Comparison of ENCODE assay signal across 8 mouse cellular contexts in genomic region chrX:74368209-74368909, GRCm38 (mm10). TPM values are rescaled to one million over a fixed set of nuclear protein-coding genes. Genes with fewer than 3 reads are reported as not detected.
DNase-seq lines count a peak whose midpoint lies in the region; ATAC-seq lines count a peak whose summit lies in the region.

No protein-coding gene starts in this region.

- peak; percentile 66 for ATAC-seq in common myeloid progenitor, adult 5-6 weeks (replicated peaks; ENCODE audit: low read depth, poor library complexity, severe bottlenecking)

- DNase-seq in ZHBTc4 (ENCODE audit: low read depth, low spot score) = peak; percentile 69
- DNase-seq in gastrocnemius, postnatal 10 days = peak; percentile 70
- peak; percentile 78 for DNase-seq in induced T-regulatory cell, adult 2 months (ENCODE audit: low read depth)
- peak; percentile 58 to 73 for DNase-seq in left cerebral cortex, postnatal 36 days (ENCODE audit: low spot score in 2 of 2)
- DNase-seq in mesoderm, embryonic 11.5 days (ENCODE audit: low read depth, low spot score) = peak; percentile 45
- DNase-seq in right cerebral cortex, postnatal 4 days = peak; percentile 66
- peak; percentile 77 for DNase-seq in yolk sac, embryonic 10.5 days (ENCODE audit: low spot score)

- intact Hi-C loops in left cerebral cortex, postnatal 36 days (cut with DNase I) = no loop called here

RNA-seq across cellular contexts. Expression of gene Ubl4a, which starts 4.7 kb away (rescaled TPM):
- 15.4 and 17.2 TPM in 2 replicates for total RNA-seq in common myeloid progenitor, adult 5-6 weeks (2017)
- 10 to 100 TPM; 51.1 to 51.7 TPM for total RNA-seq in gastrocnemius, postnatal 10 days (2021)
- total RNA-seq in left cerebral cortex, postnatal 36 days (2021) = 10 to 100 TPM; 64.6 to 77.3 TPM

RNA-seq across cellular contexts. Expression of gene Slc10a3, which starts 4.8 kb away (rescaled TPM):
- 9.0 and 17.0 TPM in 2 replicates for total RNA-seq in common myeloid progenitor, adult 5-6 weeks (2017)
- total RNA-seq in gastrocnemius, postnatal 10 days (2021) = 1 to 10 TPM; 4.8 to 5.6 TPM
- 1 to 10 TPM; 2.4 to 2.7 TPM for total RNA-seq in left cerebral cortex, postnatal 36 days (2021)

RNA-seq across cellular contexts. Expression of gene Lage3, which starts 14.9 kb away (rescaled TPM):
- 22.4 and 30.6 TPM in 2 replicates for total RNA-seq in common myeloid progenitor, adult 5-6 weeks (2017)
- 10 to 100 TPM; 40.6 to 45.2 TPM for total RNA-seq in gastrocnemius, postnatal 10 days (2021)
- 10 to 100 TPM; 23.0 to 26.9 TPM for total RNA-seq in left cerebral cortex, postnatal 36 days (2021)

RNA-seq across cellular contexts. Expression of gene Fam3a, which starts 24.7 kb away (rescaled TPM):
- 12.0 and 12.7 TPM in 2 replicates for total RNA-seq in common myeloid progenitor, adult 5-6 weeks (2017)
- total RNA-seq in gastrocnemius, postnatal 10 days (2021) = 10 to 100 TPM; 18.3 to 18.4 TPM
- 10 to 100 TPM; 18.0 to 22.5 TPM for total RNA-seq in left cerebral cortex, postnatal 36 days (2021)

RNA-seq across cellular contexts. Expression of gene Ikbkg, which starts 24.7 kb away (rescaled TPM):
- 28.0 and 61.3 TPM in 2 replicates for total RNA-seq in common myeloid progenitor, adult 5-6 weeks (2017)
- 10 to 100 TPM; 25.1 to 27.5 TPM for total RNA-seq in gastrocnemius, postnatal 10 days (2021)
- 10 to 100 TPM; 46.9 to 49.9 TPM for total RNA-seq in left cerebral cortex, postnatal 36 days (2021)

Comparison
In these comparisons a context has a peak if more than half of its experiments do, and no peak if none do; other contexts are left out.
1. Peak in every context shown above with its lines: DNase-seq and ATAC-seq.